Mouse (Mus musculus) heart, embryonic 10.5 days (tissue): ENCODE data around the gene Asb16. TPM values are rescaled to one million over a fixed set of nuclear protein-coding genes. Genes with fewer than 3 reads are reported as not detected.

Experiments
- DNase-seq: peaks from one replicate; pipeline ENCODE4 v3.0.0-alpha.2; 2017; ENCODE audit warnings: low spot score
- H3K27ac ChIP-seq: fragments of 300-500 bp; sonication (generic); 2 replicates; pipeline ENCODE4 v1.5.1; 2016; ENCODE audit warnings: mild to moderate bottlenecking
- H3K27me3 ChIP-seq: fragments of 300-500 bp; sonication (generic); 2 replicates; pipeline ENCODE4 v1.6.1; 2016; ENCODE audit warnings: mild to moderate bottlenecking; ENCODE audit not compliant: poor library complexity, insufficient read depth, severe bottlenecking
- H3K36me3 ChIP-seq: fragments of 300-500 bp; sonication (generic); 2 replicates; pipeline ENCODE4 v1.6.1; 2016; ENCODE audit warnings: mild to moderate bottlenecking, moderate library complexity
- H3K4me1 ChIP-seq: fragments of 300-500 bp; sonication (generic); 2 replicates; pipeline ENCODE4 v1.6.1; 2016; ENCODE audit warnings: mild to moderate bottlenecking
- H3K4me3 ChIP-seq: fragments of 300-500 bp; sonication (generic); 2 replicates; pipeline ENCODE4 v1.5.1; 2016; ENCODE audit warnings: mild to moderate bottlenecking, moderate library complexity
- H3K9me3 ChIP-seq: fragments of 300-500 bp; sonication (generic); 2 replicates; pipeline ENCODE4 v1.6.1; 2016; ENCODE audit warnings: mild to moderate bottlenecking, moderate library complexity
- WGBS: fragments of 180-500 bp; shearing (Covaris S2); methylation state at CpG from one replicate; pipeline ENCODE4 v1.1.7; 2016; 5-methylcytosine and 5-hydroxymethylcytosine counted together
- polyA plus RNA-seq: library from polyadenylated mRNA; unstranded; fragments of >200 nt; fragmentation: Nextera tagmentation; extraction: Ambion mirVana; gene quantifications from 2 replicates; pipeline ENCODE4 v1.2.1, GENCODE M21; 2016

Gene Asb16
- polyA plus RNA-seq, result 0.06 and 0.08 TPM in 2 replicates

- peaks cover 30% of the 10 kb centered on the region for H3K4me1 ChIP-seq
- peak within 1 kb of the TSS; percentile 6; the same call in 1 of the 2 replicates for H3K4me3 ChIP-seq
- DNase-seq, result no peak
- no peaks in the 10 kb centered on the region for H3K9me3 ChIP-seq
- 82% methylated on average over 12 of the region's 12 CpGs for WGBS
- H3K36me3 ChIP-seq, result peaks cover 15% of the 10 kb centered on the region
- H3K27ac ChIP-seq, result peak within 1 kb of the TSS; percentile 57
- 0 out of 2 replicates have a peak, but pooled peaks cover 11% of the 10 kb centered on the region for H3K27me3 ChIP-seq
Observed at GRCm38 (mm10) chr11:102268520-102269244, at the start of gene Asb16. TSS of gene Asb16 (plus strand) at chr11:102268743.

- Histone ChIP-seq H3K36me3 (peaks cover 11% of the 10 kb centered on the region), H3K4me3 (peak overlapping the region; percentile 70), H3K4me1 (peaks cover 98% of the 10 kb centered on the region), H3K9me3 (no peaks in the 10 kb centered on the region), H3K27ac (peak overlapping the region; percentile 88), H3K27me3 (no peaks in the 10 kb centered on the region)
- 0% methylated on average over 10 of the region's 10 CpGs for WGBS
- DNase-seq, result peak; percentile 97
Observed at GRCm38 (mm10) chr11:102218783-102219182, 49.8 kb upstream of the Asb16 start.

- H3K4me3 ChIP-seq, result peak overlapping the region; percentile 70
- H3K9me3 ChIP-seq, result no peaks in the 10 kb centered on the region
- peaks cover 98% of the 10 kb centered on the region for H3K4me1 ChIP-seq
- H3K36me3 ChIP-seq, result peaks cover 11% of the 10 kb centered on the region
- DNase-seq, result no peak
- H3K27me3 ChIP-seq, result no peaks in the 10 kb centered on the region
- 45% methylated on average over 14 of the region's 14 CpGs for WGBS
- peak overlapping the region; percentile 88 for H3K27ac ChIP-seq
Observed at GRCm38 (mm10) chr11:102219247-102219993, 49.1 kb upstream of the Asb16 start.

- WGBS, result 29% methylated on average over 4 of the region's 4 CpGs
- peak overlapping the region; percentile 88 for H3K27ac ChIP-seq
- no peaks in the 10 kb centered on the region for H3K9me3 ChIP-seq
- H3K4me3 ChIP-seq, result peak overlapping the region; percentile 70
- peaks cover 11% of the 10 kb centered on the region for H3K36me3 ChIP-seq
- H3K27me3 ChIP-seq, result no peaks in the 10 kb centered on the region
- H3K4me1 ChIP-seq, result peaks cover 98% of the 10 kb centered on the region
- peak; percentile 93 for DNase-seq
Observed at GRCm38 (mm10) chr11:102219994-102220346, 48.6 kb upstream of the Asb16 start.

- H3K27ac ChIP-seq, result peak overlapping the region; percentile 88
- DNase-seq, result no peak
- H3K4me1 ChIP-seq, result peaks cover 98% of the 10 kb centered on the region
- WGBS, result 49% methylated on average over 6 of the region's 6 CpGs
- H3K27me3 ChIP-seq, result no peaks in the 10 kb centered on the region
- H3K4me3 ChIP-seq, result peak overlapping the region; percentile 70
- peaks cover 11% of the 10 kb centered on the region for H3K36me3 ChIP-seq
- no peaks in the 10 kb centered on the region for H3K9me3 ChIP-seq
Observed at GRCm38 (mm10) chr11:102220451-102220850, 48.1 kb upstream of the Asb16 start.

- no peaks in the 10 kb centered on the region for H3K27me3 ChIP-seq
- peak overlapping the region; percentile 69 for H3K27ac ChIP-seq
- DNase-seq, result no peak
- WGBS, result 87% methylated on average over 8 of the region's 8 CpGs
- H3K9me3 ChIP-seq, result no peaks in the 10 kb centered on the region
- H3K4me3 ChIP-seq, result no peak overlapping the region
- H3K4me1 ChIP-seq, result peaks cover 99% of the 10 kb centered on the region
- peaks cover 11% of the 10 kb centered on the region for H3K36me3 ChIP-seq
Observed at GRCm38 (mm10) chr11:102221243-102221953, 47.1 kb upstream of the Asb16 start.

- H3K27me3 ChIP-seq, result no peaks in the 10 kb centered on the region
- 67% methylated on average over 8 of the region's 8 CpGs for WGBS
- no peak for DNase-seq
- H3K9me3 ChIP-seq, result no peaks in the 10 kb centered on the region
- H3K4me1 ChIP-seq, result peaks cover 100% of the 10 kb centered on the region
- peak overlapping the region; percentile 69; the same call in 1 of the 2 replicates for H3K27ac ChIP-seq
- peaks cover 11% of the 10 kb centered on the region for H3K36me3 ChIP-seq
- H3K4me3 ChIP-seq, result no peak overlapping the region
Observed at GRCm38 (mm10) chr11:102221954-102222351, 46.6 kb upstream of the Asb16 start.

GRCm38 (mm10) chr11:102223166-102223565 is 45.4 kb upstream of the Asb16 start:
- no peaks in the 10 kb centered on the region for H3K27me3 ChIP-seq
- H3K4me1 ChIP-seq, result peaks cover 100% of the 10 kb centered on the region
- H3K27ac ChIP-seq, result no peak overlapping the region; the same call in 1 of the 2 replicates
- no peak for DNase-seq
- WGBS, result 28% methylated on average over 6 of the region's 6 CpGs
- peaks cover 11% of the 10 kb centered on the region for H3K36me3 ChIP-seq
- no peak overlapping the region for H3K4me3 ChIP-seq
- no peaks in the 10 kb centered on the region for H3K9me3 ChIP-seq

GRCm38 (mm10) chr11:102224686-102225085 is 43.9 kb upstream of the Asb16 start:
- Histone ChIP-seq H3K4me1 (peaks cover 100% of the 10 kb centered on the region), H3K4me3 (peak overlapping the region; percentile 53), H3K9me3 (no peaks in the 10 kb centered on the region), H3K36me3 (peaks cover 11% of the 10 kb centered on the region), H3K27me3 (no peaks in the 10 kb centered on the region), H3K27ac (peak overlapping the region; percentile 53; the same call in 1 of the 2 replicates)
- 5% methylated on average over 22 of the region's 22 CpGs for WGBS
- DNase-seq, result no peak

GRCm38 (mm10) chr11:102225221-102225620 is 43.3 kb upstream of the Asb16 start:
- peaks cover 94% of the 10 kb centered on the region for H3K4me1 ChIP-seq
- H3K27ac ChIP-seq, result peak overlapping the region; percentile 53; the same call in 1 of the 2 replicates
- no peak for DNase-seq
- H3K9me3 ChIP-seq, result no peaks in the 10 kb centered on the region
- H3K27me3 ChIP-seq, result no peaks in the 10 kb centered on the region
- H3K4me3 ChIP-seq, result peak overlapping the region; percentile 53
- 56% methylated on average over 5 of the region's 5 CpGs for WGBS
- H3K36me3 ChIP-seq, result peaks cover 11% of the 10 kb centered on the region

GRCm38 (mm10) chr11:102226067-102226978 is 42.2 kb upstream of the Asb16 start:
- H3K9me3 ChIP-seq, result no peaks in the 10 kb centered on the region
- 69% methylated on average over 12 of the region's 12 CpGs for WGBS
- no peaks in the 10 kb centered on the region for H3K27me3 ChIP-seq
- H3K4me3 ChIP-seq, result 0 out of 2 replicates have a peak overlapping the region, but pooled peaks have one; percentile 3
- H3K36me3 ChIP-seq, result peaks cover 8% of the 10 kb centered on the region
- no peak for DNase-seq
- H3K4me1 ChIP-seq, result peaks cover 83% of the 10 kb centered on the region
- H3K27ac ChIP-seq, result peak overlapping the region; percentile 68
